Mouse (Mus musculus) forebrain, embryonic 10.5 days (tissue): ENCODE data around the gene Ank2. TPM values are rescaled to one million over a fixed set of nuclear protein-coding genes. Genes with fewer than 3 reads are reported as not detected.
"Not testable (repeated sequence)": the region's sequence is repeated elsewhere in the genome, so short reads cannot be mapped to it uniquely, and the experiment has no call there.

ENCODE experiments used
- DNase-seq: peaks from one replicate; pipeline ENCODE4 v3.0.0-alpha.2; 2017; ENCODE audit warnings: low spot score; ENCODE audit errors: extremely low spot score
- H3K27ac ChIP-seq: fragments of 300-500 bp; sonication (generic); 2 replicates; pipeline ENCODE4 v1.5.1; 2016; ENCODE audit warnings: mild to moderate bottlenecking
- H3K27me3 ChIP-seq: fragments of 300-500 bp; sonication (generic); 2 replicates; pipeline ENCODE4 v1.6.1; 2016; ENCODE audit warnings: mild to moderate bottlenecking; ENCODE audit not compliant: poor library complexity, severe bottlenecking
- H3K36me3 ChIP-seq: fragments of 300-500 bp; sonication (generic); replicated peaks from 2 replicates; pipeline ENCODE4 v1.6.1; 2016; ENCODE audit warnings: mild to moderate bottlenecking, moderate library complexity
- H3K4me1 ChIP-seq: fragments of 300-500 bp; sonication (generic); 2 replicates; pipeline ENCODE4 v1.6.1; 2016
- H3K4me3 ChIP-seq: fragments of 300-500 bp; sonication (generic); 2 replicates; pipeline ENCODE4 v1.5.1; 2016; ENCODE audit warnings: mild to moderate bottlenecking, moderate library complexity
- H3K9me3 ChIP-seq: fragments of 300-500 bp; sonication (generic); 2 replicates; pipeline ENCODE4 v1.6.1; 2016; ENCODE audit warnings: mild to moderate bottlenecking, moderate library complexity
- WGBS: fragments of 180-500 bp; shearing (Covaris S2); methylation state at CpG from one replicate; pipeline ENCODE4 v1.1.7; 2016; 5-methylcytosine and 5-hydroxymethylcytosine counted together
- polyA plus RNA-seq: library from polyadenylated mRNA; unstranded; fragments of >200 nt; fragmentation: Nextera tagmentation; extraction: Ambion mirVana; gene quantifications from 2 replicates; pipeline ENCODE4 v1.2.1, GENCODE M21; 2016

Ank2 gene
- polyA plus RNA-seq, 1 experiment from 2014 or later = 36.3 TPM

GRCm38 (mm10) chr3:127513699-127514098 lies 14.5 kb upstream of the Ank2 start:
- H3K27me3 ChIP-seq = no peaks in the 10 kb centered on the region
- H3K36me3 ChIP-seq = no peaks in the 10 kb centered on the region
- no peak overlapping the region for H3K27ac ChIP-seq
- no peak overlapping the region for H3K4me3 ChIP-seq
- peaks cover 13% of the 10 kb centered on the region for H3K4me1 ChIP-seq
- 92% methylated on average over 2 of the region's 2 CpGs for WGBS
- DNase-seq = no peak
- no peaks in the 10 kb centered on the region for H3K9me3 ChIP-seq

DNA sequence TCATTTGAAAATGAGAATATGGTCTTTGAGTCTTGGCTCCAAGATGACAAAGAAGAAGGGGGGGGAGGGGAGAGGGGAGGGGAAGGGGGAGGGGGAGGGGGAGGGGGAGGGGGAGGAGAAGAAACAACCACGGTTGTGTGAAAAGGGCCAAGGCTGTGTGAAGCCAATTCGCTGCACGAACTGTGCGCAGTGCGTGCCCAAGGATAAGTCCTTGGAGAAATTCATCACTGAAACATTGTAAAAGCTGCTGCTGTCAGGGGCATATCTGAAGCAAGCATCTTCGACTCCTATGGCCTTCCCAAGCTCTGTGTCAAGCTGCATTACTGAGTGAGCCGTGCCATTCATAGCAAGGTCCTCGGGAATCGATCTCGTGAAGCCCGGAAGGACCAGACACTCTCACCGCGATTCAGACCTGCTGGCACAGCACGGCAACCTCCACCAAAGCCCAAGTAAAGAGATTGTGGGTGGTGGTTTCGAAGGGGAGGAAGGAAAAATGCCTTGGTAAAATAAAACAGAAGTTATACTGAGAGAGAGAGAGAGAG lies 13.7 kb upstream of the Ank2 start:
- Histone ChIP-seq H3K27me3 (no peaks in the 10 kb centered on the region), H3K36me3 (no peaks in the 10 kb centered on the region), H3K4me3 (no peak overlapping the region), H3K27ac (no peak overlapping the region), H3K9me3 (no peaks in the 10 kb centered on the region), H3K4me1 (peaks cover 13% of the 10 kb centered on the region)
- 78% methylated on average over 15 of the region's 15 CpGs for WGBS
- DNase-seq = no peak

DNA sequence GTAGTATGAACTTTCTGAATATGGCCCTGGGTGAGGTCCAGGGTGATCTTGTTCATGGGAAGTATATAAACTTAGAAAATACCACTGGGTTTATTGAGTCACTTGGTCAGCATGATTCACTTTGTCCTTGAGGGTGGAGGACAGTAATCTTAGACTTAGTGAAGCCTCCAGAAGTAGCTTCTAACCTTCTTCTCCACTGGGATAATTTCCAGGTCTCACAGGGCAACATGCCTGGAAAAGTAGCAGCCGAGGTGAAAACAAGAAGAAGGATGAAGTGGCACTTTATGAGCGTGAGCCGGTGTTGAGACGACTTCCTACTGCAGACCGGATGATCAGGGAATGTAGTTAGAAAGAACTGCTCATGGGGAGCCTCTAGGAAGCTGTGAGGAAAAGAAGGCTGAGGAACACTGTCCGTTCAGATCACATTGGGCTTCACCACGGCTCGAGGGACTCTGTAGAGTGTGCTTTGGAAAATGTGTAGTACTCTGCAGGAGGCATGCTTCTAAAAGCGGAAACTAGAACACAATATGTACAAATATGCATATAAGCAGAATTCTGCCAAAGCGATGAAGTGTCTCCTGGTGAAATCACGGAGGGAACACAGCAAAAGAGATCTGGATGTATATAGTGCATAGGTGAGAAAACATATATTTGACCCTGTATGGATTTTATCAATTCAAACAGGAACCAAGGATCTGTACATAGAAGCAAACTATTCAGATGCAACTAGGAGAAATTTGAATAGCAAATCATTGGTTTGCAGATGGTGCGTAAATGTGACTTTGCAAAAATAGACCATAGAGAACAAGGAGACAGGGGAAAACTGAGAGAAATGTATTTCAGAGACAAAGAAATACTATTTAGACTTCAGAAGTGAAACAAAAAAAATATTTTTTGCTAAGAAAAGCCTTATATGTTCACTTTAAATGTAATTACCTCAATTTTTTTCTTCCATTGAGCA lies 12.9 kb upstream of the Ank2 start:
- H3K27me3 ChIP-seq = no peaks in the 10 kb centered on the region

DNA sequence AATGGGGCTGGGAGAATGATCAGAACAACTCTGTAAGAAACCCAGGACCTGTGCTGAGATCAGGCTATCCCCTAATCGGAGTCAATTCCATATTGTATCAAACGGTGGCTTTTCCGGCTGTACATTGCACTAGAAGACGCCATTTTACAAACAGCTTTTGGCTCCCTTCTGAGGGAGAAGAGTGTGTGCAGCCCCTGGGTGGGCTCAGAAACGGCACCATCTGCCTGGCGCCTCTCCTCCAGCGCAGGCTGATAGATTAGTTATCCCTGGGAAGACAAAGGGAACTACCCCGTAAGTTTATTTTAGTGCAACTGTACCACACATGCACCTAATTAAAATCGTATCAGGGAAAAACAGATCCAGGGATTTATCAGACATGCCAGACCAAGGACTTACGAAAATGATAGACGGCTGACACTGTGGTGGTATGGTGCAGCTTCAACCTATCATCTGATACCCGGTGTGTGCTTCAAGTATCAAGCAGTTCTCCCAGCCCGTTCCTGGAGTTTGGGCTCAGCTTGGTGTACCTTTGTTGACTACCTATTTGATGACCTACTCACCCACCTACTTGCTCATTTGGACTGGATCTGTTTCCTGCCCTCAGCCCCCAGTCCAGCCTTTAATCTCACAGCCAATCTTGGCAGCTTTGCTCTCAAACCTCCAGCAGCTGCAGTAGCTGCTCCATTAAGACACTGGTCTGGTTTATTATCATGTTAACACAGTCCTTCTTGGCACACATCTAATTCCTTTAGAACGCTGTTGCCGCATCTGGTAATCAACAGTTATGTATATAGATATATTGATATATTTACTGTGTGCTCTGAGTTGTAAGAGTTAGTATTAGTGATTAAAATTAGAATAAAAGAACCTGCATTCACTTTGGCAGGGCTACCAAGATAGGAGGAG lies 9.0 kb upstream of the Ank2 start:
- Histone ChIP-seq H3K4me3 (no peak overlapping the region), H3K27me3 (no peaks in the 10 kb centered on the region), H3K27ac (no peak overlapping the region), H3K4me1 (peaks cover 4% of the 10 kb centered on the region; the same call in 1 of the 2 replicates), H3K36me3 (no peaks in the 10 kb centered on the region), H3K9me3 (no peaks in the 10 kb centered on the region)
- 89% methylated on average over 15 of the region's 15 CpGs for WGBS
- DNase-seq = no peak

More for the DNA sequence above, 12.9 kb upstream of the Ank2 start:
- no peak for DNase-seq
- 89% methylated on average over 12 of the region's 12 CpGs for WGBS
- no peak overlapping the region for H3K4me3 ChIP-seq
- H3K9me3 ChIP-seq = no peaks in the 10 kb centered on the region
- no peaks in the 10 kb centered on the region for H3K36me3 ChIP-seq
- H3K4me1 ChIP-seq = peaks cover 13% of the 10 kb centered on the region
- no peak overlapping the region for H3K27ac ChIP-seq

DNA sequence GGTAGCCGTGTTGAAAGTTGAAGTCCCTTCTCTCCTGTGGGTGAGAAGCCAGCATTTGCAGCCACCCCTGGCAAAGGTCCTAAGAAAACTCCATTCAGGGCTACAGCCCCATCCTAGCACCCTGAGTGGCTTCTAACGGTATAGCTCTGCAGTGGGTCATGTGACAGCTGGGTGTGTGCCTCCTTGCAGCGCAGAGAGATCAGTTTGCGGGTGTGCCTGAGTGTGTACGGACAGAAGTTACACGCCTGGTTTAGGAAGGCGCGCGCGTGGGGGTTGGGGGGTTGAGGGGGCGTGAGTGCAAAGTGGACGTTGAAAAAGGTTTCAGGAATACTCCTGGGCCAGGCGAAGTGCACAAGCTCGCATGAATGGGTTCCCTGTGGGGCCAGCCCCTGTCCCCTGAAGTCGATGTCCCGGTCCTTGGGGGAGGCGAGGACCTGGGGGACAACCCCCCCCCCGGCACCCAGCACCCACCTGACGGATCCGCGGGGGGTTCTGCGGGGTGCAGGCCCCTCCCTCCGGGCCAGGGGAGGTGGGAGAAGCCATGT lies 881 bp downstream of the Ank2 start:
- Histone ChIP-seq H3K27ac (peak overlapping the region; percentile 81), H3K4me1 (peaks cover 16% of the 10 kb centered on the region), H3K36me3 (no peaks in the 10 kb centered on the region), H3K27me3 (peaks cover 42% of the 10 kb centered on the region), H3K9me3 (no peaks in the 10 kb centered on the region), H3K4me3 (peak overlapping the region; percentile 68)
- WGBS = under 1% methylated on average over 23 of the region's 23 CpGs
- DNase-seq = peak; percentile 40

DNA sequence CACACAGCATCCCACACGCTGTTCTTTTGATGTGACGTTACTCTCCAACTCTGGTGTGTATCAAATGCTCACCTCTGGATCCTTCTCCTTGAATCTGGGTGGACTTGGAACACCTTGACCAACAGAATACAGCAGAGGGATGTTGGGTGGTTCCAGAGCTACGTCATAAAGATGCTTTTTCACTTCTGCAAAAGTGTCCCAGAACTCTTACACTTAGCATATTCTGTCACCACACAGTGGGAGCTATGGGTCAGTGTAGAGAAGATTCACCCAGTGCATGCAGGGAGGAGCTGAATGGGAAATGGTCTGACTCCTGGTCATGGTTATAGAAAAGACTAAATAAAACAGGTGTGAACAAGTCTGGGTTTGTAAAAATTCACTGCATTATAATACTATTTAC lies 6.5 kb downstream of the Ank2 start:
- H3K27me3 ChIP-seq = peaks cover 5% of the 10 kb centered on the region

DNA sequence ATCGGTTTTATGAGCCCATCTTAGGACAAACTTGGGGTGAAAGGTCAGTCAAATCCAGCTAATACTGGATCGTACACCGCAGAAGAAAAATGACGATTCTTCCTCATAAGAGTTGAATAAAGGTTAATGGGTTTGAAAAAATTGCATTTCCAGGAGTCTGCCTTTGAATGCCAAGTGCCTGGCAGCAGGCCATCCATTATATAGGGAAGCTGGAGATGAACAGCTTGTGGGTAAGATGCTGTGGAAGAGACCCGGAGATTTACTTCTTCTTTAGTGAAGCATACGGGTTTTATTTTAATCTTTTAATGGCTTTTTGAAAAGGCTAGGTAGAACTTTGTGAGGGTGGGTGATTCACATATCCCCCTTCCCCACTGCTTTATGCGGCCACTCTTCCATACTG lies 11.8 kb downstream of the Ank2 start:
- Histone ChIP-seq H3K9me3 (no peaks in the 10 kb centered on the region), H3K4me1 (peaks cover 7% of the 10 kb centered on the region; the same call in 1 of the 2 replicates), H3K4me3 (no peak overlapping the region), H3K27me3 (no peaks in the 10 kb centered on the region), H3K36me3 (no peaks in the 10 kb centered on the region), H3K27ac (no peak overlapping the region)
- WGBS = 79% methylated on average over 7 of the region's 7 CpGs
- no peak for DNase-seq

More for the DNA sequence above, 6.5 kb downstream of the Ank2 start:
- no peak overlapping the region for H3K4me3 ChIP-seq
- no peak for DNase-seq
- WGBS = 88% methylated on average over 3 of the region's 3 CpGs
- H3K27ac ChIP-seq = no peak overlapping the region
- no peaks in the 10 kb centered on the region for H3K9me3 ChIP-seq
- H3K36me3 ChIP-seq = no peaks in the 10 kb centered on the region
- H3K4me1 ChIP-seq = peaks cover under 1% of the 10 kb centered on the region; the same call in 1 of the 2 replicates

GRCm38 (mm10) chr3:127485174-127485573 lies 14.0 kb downstream of the Ank2 start:
- H3K9me3 ChIP-seq = no peaks in the 10 kb centered on the region
- no peak for DNase-seq
- H3K27ac ChIP-seq = no peak overlapping the region
- H3K27me3 ChIP-seq = no peaks in the 10 kb centered on the region
- H3K4me1 ChIP-seq = peaks cover 11% of the 10 kb centered on the region; the same call in 1 of the 2 replicates
- WGBS = 87% methylated on average over 10 of the region's 10 CpGs
- H3K36me3 ChIP-seq = no peaks in the 10 kb centered on the region
- no peak overlapping the region for H3K4me3 ChIP-seq

GRCm38 (mm10) chr3:127481658-127482057 lies 17.5 kb downstream of the Ank2 start:
- Histone ChIP-seq H3K4me3 (no peak overlapping the region), H3K4me1 (peaks cover 7% of the 10 kb centered on the region; the same call in 1 of the 2 replicates), H3K27me3 (no peaks in the 10 kb centered on the region), H3K36me3 (no peaks in the 10 kb centered on the region), H3K9me3 (no peaks in the 10 kb centered on the region), H3K27ac (no peak overlapping the region)
- no peak for DNase-seq
- WGBS = 79% methylated on average over 6 of the region's 6 CpGs

DNA sequence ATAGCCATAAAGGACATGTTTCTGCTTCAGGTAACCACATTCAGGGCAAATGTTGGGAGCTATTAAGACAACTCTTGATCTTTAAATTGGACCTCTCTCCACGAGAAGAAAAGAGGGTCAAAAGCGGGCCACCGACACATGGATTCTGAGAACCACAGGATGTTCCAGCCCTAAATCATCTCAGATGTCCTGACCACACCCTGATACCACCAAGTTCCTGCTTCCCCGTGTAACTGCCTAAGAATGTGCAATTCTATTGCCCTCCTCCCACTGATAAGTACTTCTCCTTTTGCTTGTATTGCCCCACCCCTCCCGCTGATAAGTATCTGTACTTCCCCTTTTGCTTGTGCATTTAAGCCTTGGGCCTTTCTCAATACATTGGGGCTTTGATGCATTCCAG lies 18.8 kb downstream of the Ank2 start:
- 87% methylated on average over 5 of the region's 5 CpGs for WGBS
- H3K27me3 ChIP-seq = not testable (repeated sequence)

DNA sequence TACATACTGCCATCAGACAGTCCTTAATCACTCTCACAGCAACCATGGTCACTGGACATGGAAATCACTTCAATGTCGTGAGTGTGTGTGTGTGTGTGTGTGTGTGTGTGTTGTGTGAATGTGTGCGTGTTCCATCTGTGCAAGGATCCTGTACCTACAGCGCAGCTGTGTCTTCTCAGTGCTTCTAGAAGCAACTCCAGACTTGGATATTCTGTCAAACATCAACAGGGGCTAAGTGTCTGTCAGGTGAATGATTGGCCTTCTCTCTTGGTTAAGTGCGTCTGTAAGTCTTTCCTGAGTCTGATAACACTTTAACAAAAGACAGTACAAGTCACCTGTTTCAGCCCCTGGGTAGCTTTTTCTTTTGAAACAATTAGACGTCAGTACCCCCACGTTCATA lies 25.0 kb downstream of the Ank2 start:
- H3K9me3 ChIP-seq = no peaks in the 10 kb centered on the region
- no peak overlapping the region for H3K27ac ChIP-seq
- H3K4me1 ChIP-seq = no peaks in the 10 kb centered on the region
- WGBS = 85% methylated on average over 6 of the region's 6 CpGs
- H3K27me3 ChIP-seq = no peaks in the 10 kb centered on the region
- no peaks in the 10 kb centered on the region for H3K36me3 ChIP-seq
- H3K4me3 ChIP-seq = no peak overlapping the region
- no peak for DNase-seq

More for the DNA sequence above, 18.8 kb downstream of the Ank2 start:
- not testable (repeated sequence) for H3K4me3 ChIP-seq, H3K36me3 ChIP-seq, H3K4me1 ChIP-seq, H3K27ac ChIP-seq, DNase-seq, H3K9me3 ChIP-seq

GRCm38 (mm10) chr3:127469164-127469752 lies 29.9 kb downstream of the Ank2 start:
- Histone ChIP-seq H3K36me3 (no peaks in the 10 kb centered on the region), H3K4me1 (peaks cover 14% of the 10 kb centered on the region), H3K27me3 (peaks cover 12% of the 10 kb centered on the region), H3K4me3 (no peak overlapping the region), H3K27ac (no peak overlapping the region), H3K9me3 (no peaks in the 10 kb centered on the region)
- 81% methylated on average over 4 of the region's 4 CpGs for WGBS
- DNase-seq = no peak
